Mouse (Mus musculus): ENCODE measurements around the gene Dlec1. TPM values are rescaled to one million over a fixed set of nuclear protein-coding genes. Genes with fewer than 3 reads are reported as not detected.

The Dlec1 gene
- 0.06 and 0.32 TPM in 2 replicates for total RNA-seq (2014; fragmentation: Nextera tagmentation)
- total RNA-seq (2017) = 0.26 and 0.67 TPM in 2 replicates

DNA sequence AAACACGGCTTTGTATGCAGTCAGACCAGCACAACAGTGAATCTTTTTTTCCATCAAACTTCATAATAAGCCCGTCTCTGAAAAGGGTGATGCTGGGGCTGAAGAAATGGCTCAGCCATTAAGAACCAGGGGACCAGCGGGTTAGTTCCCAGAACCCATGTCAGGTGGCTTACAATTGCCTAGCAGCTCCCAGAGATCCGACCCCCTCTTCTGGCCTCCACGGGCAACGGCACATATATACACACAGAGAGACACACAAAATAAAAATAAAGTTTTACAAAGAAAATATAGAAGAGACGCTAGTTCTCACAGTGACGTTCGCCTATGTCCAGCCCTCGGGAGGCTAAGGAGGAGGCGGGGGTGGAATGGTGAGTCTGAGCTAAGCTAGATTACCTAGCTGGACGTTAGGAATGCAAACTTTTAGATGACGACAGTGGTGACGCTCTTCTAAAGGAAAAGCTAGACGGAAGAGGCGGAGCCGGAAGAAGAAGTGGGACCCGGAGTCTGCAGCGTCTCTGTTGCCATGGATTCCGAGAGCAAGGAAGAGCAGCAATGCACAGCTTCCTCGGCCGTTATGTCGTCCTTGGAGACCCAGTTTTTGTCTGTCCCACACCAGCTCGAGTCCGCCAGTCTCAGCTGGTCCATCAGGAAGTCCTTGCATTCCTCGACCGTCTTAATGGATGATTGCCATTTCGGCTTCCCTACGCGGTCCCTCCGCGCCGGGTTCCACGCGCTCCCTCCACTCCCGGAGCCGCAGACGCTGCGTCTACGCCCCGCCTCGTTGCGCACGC, at the start of gene Dlec1:
Gene Dlec1 (plus strand): TSS at position 487 of the 791 bp plus-strand sequence.
- peak; percentile 88 for ATAC-seq (replicated peaks; ENCODE audit: poor library complexity, severe bottlenecking)

DNA sequence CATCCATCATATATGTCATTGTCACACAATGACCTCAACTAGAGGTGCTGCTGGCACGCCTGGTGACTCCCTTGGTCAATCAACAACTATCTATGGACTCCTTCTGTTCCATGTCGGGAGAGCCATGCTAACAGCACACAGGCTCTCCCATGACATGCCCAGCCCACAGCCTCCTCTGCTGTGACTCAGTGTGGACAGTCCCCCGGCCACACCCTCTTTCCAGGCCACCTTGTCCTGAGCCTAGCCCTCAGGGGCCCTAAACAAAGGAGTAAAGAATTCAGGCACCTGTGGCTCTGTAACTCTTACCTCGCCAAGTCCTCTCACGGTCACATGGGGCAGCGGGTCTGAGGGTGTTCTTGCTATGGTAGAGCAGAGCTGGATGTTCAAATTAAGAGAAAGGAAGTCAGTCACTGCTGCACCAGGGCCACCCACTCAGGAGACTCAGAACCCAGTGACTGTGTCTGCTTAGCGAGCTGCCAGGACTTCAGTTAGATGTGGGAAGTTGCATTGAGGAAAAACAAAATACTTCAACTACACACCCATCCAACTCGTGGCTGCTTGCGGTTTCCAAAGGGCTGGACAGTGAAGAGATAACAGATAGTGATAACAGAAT, 48.2 kb upstream of the Dlec1 start:
- no peak for ATAC-seq (replicated peaks; ENCODE audit: poor library complexity, severe bottlenecking)

DNA sequence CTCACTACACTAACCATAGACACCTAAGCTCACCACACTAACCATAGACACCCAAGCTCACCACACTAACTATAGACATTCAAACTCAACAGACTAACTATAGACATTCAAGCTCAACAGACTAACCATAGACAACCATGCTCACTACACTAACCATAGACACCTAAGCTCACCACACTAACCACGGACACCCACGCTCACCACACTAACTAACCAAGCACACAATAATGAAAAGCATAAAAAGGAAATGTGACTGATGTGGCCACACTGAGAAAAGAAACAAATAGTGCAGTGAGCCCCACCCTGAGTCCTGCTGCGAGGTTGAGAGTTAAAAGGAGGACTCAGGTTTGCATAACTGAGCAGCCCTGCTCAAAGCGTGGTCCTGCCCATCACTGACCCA, 46.9 kb upstream of the Dlec1 start:
- ATAC-seq (replicated peaks; ENCODE audit: poor library complexity, severe bottlenecking) = no peak

DNA sequence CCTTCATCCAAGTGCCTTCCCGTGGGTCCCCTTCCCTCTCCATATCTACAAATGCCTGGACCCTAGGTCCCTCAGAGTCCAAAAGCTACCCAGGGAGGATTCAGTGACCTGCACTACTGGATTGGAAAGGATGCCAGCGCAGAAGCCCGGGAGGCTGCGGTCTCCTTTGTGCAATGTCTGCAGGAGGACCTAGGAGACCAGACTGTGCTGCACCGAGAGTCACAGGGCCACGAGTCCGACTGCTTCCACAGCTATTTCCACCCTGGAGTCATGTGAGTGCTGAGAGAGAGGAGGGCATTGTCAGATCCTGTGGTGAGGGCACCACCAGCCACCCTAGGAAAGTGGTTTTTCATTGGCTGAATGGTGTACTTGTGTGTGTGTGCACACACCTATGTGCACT, 44.0 kb upstream of the Dlec1 start:
- ATAC-seq (replicated peaks; ENCODE audit: poor library complexity, severe bottlenecking) = no peak

DNA sequence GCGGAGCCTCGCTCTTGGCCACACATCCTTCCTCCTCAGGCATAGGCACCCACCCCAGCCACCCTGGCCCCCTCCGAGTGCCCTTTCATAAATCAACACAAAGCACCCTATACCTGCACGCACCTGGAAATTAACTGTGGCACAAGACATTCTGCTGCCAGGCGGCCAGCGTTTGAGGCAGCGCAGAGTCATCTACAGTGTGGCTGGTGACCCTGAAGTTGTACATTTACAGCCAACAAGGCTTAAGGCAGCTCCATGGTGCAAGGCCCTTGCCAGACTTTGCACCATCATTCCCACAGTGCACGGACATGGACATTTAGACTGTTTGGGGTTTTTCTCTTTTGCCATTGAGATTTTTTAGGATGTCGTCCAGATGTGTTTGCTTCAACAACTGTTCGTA, 41.6 kb upstream of the Dlec1 start:
- ATAC-seq (replicated peaks; ENCODE audit: poor library complexity, severe bottlenecking) = no peak

DNA sequence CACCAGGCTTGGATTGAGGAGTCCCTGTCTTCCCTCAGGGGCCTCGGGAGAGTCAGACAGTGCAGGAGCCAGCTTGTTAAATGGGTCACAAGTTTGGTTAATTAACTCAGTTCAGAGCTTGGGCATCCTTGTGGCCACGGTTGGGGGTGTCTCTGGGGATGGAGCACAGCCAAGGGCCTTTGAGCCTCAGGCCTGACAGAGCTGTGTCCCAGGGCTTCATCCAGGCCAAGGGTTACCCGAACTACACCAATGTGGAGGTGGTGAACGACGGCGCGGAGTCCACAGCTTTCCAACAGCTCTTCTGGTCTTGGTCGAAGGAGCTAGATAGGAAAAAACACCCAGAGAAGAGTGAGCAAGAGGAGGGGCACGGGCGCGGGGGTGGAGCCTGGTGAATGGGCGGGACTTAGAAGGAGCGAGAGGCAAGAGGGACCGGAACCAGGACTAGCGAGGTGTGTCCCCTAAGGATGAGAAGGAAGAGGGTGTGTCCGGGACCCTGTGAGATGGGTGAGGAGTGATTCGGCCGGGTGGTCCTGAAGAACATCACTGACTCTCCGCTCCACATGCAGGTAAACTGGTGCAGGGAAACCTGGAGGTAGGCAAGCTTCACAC, 39.1 kb upstream of the Dlec1 start:
- ATAC-seq (replicated peaks; ENCODE audit: poor library complexity, severe bottlenecking) = peak; percentile 37

DNA sequence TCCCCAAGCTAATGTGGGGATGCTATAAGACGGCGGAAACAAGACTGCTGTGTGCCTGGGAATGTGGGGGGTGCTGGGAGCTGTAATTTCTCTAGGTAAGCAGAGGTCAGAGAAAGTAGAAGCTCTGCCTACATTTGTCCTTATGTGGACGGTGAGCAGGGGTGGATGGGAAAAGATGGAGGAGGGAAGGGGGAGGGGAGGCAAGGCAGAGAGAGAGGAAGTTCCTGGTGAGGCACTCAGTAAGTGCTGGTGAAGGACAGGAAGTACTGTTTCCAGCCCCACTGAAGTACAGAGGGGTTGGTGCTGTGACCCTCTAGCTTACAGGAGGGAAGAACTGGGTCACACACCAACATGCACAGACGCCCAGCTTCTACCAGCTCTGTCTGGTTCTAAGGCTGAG, 38.0 kb upstream of the Dlec1 start:
- peak; percentile 52 for ATAC-seq (replicated peaks; ENCODE audit: poor library complexity, severe bottlenecking)

DNA sequence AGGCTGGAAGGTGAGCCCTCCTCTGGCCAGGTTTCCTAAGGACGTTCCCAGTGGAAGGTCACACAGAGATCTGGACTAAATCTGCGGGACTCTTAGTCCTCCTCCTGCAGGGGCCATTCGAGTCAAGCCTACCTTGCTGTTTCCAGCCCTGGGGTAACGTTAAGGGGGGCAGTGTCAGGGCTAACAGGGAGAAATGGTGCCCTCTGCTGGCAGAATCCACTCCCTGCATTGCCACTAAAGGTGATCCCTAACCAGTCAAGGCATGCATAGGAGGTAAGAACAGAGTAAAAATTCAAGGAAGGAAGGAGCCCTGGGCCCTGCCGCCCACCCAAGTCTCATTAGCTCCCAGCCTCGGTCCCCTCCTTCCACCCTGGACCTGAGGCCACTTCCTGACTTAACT, 34.7 kb upstream of the Dlec1 start:
- ATAC-seq (replicated peaks; ENCODE audit: poor library complexity, severe bottlenecking) = peak; percentile 73

DNA sequence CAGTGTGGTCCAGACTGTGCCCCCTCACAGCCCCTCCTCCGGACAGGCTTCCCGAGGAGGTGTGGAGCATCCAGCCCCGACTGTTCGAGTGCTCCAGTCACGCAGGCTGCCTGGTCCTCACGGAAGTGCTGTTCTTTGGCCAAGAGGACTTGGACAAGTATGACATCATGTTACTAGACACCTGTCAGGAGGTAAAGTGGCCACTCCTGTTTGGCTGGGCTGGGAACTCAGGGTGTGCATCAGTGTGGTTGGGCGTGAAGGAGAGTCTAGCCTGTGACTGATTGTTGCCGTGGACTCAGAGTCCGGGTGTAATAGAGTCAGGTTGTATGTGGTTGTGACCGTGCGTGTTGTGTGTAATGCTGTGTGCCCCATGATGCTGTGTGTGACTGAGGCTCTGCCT, 34.0 kb upstream of the Dlec1 start:
- ATAC-seq (replicated peaks; ENCODE audit: poor library complexity, severe bottlenecking) = no peak

DNA sequence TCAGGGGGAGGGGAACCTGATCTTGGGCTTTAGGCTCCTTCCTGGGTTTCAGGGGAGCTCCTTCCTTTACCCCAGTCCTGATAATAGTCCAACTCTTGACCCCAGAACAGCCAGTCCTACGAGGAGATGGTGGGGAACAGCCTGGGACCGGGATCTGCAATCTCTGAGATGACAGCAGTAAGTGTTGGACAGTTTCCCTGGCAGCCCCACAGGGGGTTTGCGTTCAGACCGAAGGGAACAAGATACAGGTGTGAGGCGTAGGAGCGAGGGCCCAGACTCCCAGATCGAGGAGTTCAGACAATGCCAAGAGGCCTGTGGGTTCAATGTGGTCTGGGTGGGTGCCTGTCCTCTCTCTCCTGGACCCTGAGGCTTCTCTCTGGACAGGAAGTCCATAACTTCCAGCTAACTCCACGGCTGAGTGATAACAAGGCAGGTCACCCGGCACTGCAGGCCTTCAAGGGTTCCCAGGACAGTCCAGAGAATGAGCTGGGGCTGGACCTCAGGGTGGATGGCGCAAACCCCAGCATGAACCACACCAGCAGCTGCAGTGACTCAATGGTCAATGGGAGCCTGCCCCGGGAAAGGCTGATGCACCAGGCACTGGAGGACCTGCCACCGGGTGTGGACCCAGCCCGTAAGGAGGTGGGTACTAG, 32.0 kb upstream of the Dlec1 start:
- ATAC-seq (replicated peaks; ENCODE audit: poor library complexity, severe bottlenecking) = no peak

DNA sequence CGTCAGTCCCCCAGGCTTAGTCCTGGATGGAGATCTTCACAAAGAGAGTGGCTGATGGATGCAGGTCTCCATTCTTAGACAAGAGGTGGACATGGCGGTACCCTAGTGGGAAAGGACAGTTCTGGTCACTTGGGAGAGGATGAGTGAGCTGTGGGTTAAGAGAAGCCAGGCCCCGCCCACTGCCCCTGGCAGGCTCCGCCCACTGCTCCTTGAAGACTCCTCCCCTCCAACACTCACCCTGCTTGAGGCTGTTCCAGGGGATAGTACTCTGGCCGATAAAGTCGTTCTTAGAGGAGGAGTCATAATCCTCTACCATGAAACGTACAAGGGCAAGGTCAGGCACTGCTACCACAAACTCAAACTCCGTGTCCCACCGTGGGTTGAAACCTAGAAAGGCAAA, 30.5 kb upstream of the Dlec1 start:
- ATAC-seq (replicated peaks; ENCODE audit: poor library complexity, severe bottlenecking) = no peak

DNA sequence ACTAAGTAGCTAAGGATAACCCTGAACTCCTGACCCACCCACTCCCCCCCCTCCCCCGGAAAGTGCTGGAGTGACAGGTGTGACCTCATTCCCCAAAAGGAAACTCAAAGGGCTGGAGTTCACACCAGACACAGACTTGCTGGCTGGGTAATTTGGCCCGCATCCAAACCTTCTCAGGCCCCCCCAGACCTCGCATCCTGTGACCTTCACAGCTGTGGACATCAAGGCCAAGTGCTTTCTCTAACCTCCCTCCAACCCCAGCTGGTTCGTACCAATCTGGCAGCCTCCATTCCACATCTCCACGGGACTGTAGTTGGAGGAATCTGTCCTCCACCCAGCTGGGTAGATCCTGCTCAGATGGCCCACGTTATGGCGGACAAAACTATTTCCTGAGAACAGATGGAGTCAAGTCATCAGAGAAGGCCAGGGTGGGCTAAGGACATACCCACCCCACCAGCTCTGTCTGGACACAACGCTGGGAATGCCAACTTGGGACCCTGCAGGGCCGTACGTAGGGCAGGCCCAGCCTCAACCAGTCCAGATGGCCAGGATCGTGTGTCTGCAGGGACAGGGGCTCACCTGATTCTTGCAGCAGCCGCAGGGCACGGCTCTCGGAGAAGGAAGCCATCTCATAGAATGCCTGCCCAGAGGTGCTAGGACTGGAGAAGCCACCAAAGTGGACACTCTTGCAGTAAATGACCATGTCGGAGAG, 28.9 kb upstream of the Dlec1 start:
- ATAC-seq (replicated peaks; ENCODE audit: poor library complexity, severe bottlenecking) = no peak

DNA sequence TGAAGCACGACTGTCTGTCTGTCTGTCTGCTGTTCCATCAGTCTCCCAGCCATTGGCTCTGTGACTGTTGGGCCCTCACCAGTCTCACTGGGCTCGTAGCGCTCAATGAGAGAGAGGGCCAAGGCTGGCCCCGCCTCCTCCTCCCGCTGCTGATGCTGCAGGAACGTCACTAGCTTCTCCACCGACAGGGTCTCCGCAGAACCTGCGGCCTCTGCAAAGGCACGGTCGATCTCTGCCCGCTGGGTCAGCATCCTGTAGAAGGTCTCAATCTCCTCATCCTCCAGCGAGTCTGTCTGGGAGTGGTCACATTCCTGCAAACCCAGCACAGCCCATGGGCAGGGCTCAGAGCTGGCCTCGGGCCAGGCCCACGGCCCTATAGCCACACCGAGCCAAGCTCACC, 26.6 kb upstream of the Dlec1 start:
- ATAC-seq (replicated peaks; ENCODE audit: poor library complexity, severe bottlenecking) = peak; percentile 21; the same call in 1 of the 2 replicates

DNA sequence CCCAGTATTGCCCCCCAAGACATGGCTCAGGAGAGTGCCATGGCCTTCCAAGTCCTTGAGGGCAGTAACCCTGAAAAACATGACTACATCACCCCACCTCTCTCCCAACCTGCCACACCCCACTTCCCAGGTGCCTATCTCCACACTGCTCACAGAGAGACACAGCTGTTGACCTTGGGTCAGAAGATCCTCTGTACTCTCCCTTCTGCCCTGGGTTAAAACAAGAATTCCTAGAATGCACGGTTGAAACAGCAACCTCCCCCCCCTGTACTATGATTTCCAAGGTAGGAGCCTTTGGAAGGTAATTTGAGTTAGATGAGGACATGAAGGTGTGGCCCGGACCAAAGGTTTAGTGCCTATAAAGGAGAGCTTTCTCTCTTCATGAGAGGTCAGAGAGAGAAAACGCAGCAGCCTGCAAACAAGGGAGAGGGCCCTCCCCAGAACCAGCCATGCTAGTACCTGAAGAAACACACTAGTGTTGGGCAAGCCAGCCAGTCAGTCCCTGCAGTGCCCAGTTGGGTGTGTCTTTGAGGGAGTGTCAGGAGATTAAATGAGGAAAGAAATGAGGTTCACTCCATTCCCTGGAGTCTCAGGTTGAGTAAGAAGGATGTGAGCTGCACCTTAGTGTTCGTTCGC, 22.1 kb upstream of the Dlec1 start:
- no peak for ATAC-seq (replicated peaks; ENCODE audit: poor library complexity, severe bottlenecking)

DNA sequence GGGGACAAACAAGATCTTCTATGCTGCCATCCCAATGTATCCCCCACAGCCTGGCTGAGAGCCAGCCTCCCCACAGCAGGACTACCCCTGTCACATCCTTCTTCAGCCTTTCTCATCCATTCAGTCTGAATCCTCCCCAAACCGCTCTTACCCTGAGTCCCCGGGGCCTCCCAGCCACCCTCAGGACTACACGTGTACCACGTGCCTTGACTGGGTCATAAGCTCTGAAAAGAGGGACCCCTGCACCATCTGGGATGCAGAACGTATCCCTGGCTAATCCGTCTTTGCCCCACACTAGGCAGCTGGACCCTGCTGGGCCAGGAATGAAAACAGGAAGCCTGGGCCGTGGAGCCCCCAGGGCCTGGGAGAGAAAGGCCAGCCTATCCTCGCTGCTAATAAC, 20.2 kb upstream of the Dlec1 start:
- no peak for ATAC-seq (replicated peaks; ENCODE audit: poor library complexity, severe bottlenecking)

DNA sequence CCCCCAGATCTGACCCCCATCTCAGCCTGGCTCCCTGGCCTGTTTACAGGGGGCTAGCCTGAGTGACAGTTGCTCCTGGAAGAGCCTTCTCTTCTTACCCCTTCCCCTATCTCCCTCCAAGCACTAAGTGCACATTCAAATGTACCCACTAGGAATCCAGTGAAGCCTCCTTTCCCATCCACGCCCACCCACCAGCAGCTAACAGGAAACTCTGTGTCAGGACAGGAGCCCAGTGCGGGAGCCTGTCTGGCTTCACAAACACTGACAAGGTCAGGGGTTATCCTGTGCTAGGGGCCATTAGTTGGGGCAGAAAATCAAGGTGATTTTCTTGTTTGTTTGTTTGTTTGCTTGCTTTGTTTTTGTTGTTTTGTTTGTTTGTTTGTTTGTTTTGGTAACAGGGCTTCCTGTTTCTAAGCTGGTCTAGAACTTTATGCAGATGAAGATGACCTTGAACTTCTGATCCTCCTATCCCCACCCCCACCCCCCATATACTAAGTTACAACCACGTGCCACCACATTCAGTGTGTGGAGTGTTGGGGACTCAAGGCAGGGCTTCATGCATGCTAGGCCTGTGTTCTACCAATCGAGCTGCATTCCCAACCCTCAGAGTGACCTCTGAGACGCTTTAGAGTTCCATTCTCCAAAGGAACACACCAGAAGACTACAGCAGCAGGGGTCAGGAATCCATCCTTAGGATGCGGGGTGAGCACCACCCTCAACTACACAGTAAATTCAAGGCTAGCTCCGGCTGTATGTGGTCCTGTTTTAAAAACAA, 19.4 kb upstream of the Dlec1 start:
- ATAC-seq (replicated peaks; ENCODE audit: poor library complexity, severe bottlenecking) = no peak

DNA sequence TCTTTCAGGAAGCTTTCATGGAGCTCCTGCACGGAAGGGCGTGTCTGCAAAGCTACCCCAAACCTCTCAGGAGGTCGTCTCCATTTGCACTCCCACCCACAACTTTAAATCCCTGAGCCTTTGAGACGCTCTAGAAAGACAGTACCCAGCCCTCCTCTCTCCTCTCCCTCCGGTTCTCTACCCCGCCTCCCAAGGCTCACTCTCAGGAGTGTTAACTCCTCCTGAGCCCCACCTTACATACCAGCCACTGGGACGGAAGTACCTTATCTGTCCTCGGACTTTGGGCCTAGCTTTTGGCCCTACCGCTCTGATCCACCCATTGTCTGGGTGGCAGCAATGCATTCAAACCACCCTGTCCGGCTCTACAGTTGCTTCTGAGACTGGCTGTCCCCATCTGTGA, 18.3 kb upstream of the Dlec1 start:
- no peak for ATAC-seq (replicated peaks; ENCODE audit: poor library complexity, severe bottlenecking)

DNA sequence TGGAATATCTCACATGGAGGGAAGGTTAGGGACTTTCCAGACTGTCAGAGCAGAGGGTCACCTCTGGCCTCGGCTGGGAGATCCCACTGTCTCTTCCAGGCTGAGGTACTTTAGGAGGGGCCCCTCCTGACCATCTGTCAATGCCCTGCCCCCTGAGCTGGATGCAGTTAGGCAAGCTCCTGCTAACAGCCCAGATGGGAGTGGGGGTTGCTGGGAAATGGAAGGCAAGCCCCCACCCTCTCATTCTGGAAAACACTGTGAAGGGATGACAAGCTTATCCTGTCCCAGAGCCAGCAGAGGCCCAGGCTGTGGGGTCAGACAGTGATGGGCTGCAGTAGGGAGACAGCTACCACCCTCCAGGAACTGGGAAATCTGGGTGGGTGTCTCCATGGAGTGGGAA, 15.8 kb upstream of the Dlec1 start:
- no peak for ATAC-seq (replicated peaks; ENCODE audit: poor library complexity, severe bottlenecking)

DNA sequence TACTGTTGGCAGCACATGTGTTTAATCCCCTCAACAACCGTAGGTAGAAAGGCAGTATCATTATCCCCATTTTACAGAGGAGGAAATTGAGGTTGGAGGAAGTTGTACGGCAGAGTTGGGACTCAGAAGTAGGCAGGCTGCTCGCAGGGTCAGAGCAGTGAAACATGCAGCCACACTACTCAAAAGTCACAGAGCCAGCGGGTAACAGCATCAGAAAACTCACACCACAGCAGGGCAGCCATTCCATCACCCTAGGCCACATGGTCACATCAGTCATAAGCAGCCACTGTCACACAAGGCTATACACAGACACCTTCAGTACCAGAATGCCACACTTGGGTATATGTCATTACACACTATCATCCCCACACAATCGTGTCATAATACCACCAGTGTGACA, 15.0 kb upstream of the Dlec1 start:
- ATAC-seq (replicated peaks; ENCODE audit: poor library complexity, severe bottlenecking) = no peak

Data from granulocyte monocyte progenitor cell, adult 5-6 weeks (primary cell).